Mouse (Mus musculus) embryonic facial prominence, embryonic 10.5 days (tissue): ENCODE results near the gene Aff3. TPM values are rescaled to one million over a fixed set of nuclear protein-coding genes. Genes with fewer than 3 reads are reported as not detected.

Experiments
- DNase-seq: peaks from one replicate; pipeline ENCODE4 v3.0.0-alpha.2; 2017; ENCODE audit warnings: low spot score
- H3K27ac ChIP-seq: fragments of 300-500 bp; sonication (generic); replicated peaks from 2 replicates; pipeline ENCODE4 v1.5.1; 2016; ENCODE audit warnings: mild to moderate bottlenecking
- H3K27me3 ChIP-seq: fragments of 300-500 bp; sonication (generic); replicated peaks from 2 replicates; pipeline ENCODE4 v1.6.1; 2016; ENCODE audit warnings: low read depth, mild to moderate bottlenecking; ENCODE audit not compliant: poor library complexity, severe bottlenecking
- H3K36me3 ChIP-seq: fragments of 300-500 bp; sonication (generic); replicated peaks from 2 replicates; pipeline ENCODE4 v1.6.1; 2016; ENCODE audit warnings: mild to moderate bottlenecking, moderate library complexity
- H3K4me1 ChIP-seq: fragments of 300-500 bp; sonication (generic); 2 replicates; pipeline ENCODE4 v1.6.1; 2016
- H3K4me3 ChIP-seq: fragments of 300-500 bp; sonication (generic); 2 replicates; pipeline ENCODE4 v1.5.1; 2016; ENCODE audit warnings: mild to moderate bottlenecking, moderate library complexity
- H3K9me3 ChIP-seq: fragments of 300-500 bp; sonication (generic); 2 replicates; pipeline ENCODE4 v1.6.1; 2016; ENCODE audit warnings: mild to moderate bottlenecking
- WGBS: fragments of 180-500 bp; shearing (Covaris S2); methylation state at CpG from one replicate; pipeline ENCODE4 v1.1.7; 2016; 5-methylcytosine and 5-hydroxymethylcytosine counted together
- polyA plus RNA-seq: library from polyadenylated mRNA; unstranded; fragments of >200 nt; fragmentation: Nextera tagmentation; extraction: Ambion mirVana; gene quantifications from 2 replicates; pipeline ENCODE4 v1.2.1, GENCODE M21; 2016

The Aff3 gene
- polyA plus RNA-seq, 1 experiment from 2014 or later = 8.7 TPM

DNA sequence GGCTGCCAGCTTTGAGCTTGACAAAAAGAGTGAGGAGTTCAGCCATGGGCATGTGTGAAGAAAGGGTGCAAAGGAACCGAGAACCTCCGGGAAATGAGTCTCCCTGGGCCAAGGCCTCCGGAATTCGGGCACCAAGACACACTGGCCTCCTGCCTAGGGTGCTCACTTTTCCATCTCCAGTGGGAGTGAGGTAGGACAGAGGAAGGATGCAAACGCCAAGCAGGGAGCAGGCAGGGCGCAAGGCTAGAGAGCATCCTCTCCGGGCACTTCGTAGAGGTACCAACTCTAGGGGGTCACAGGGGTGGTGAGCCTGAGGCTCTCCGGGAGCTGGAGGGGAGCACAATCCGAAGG lies 38.4 kb downstream of the Aff3 start:
- Histone ChIP-seq H3K27me3 (peaks cover 37% of the 10 kb centered on the region), H3K27ac (peak overlapping the region; percentile 98), H3K9me3 (no peaks in the 10 kb centered on the region), H3K4me3 (peak overlapping the region; percentile 94), H3K36me3 (peaks cover 4% of the 10 kb centered on the region), H3K4me1 (peaks cover 45% of the 10 kb centered on the region)
- no peak for DNase-seq
- under 1% methylated on average over 10 of the region's 10 CpGs for WGBS

DNA sequence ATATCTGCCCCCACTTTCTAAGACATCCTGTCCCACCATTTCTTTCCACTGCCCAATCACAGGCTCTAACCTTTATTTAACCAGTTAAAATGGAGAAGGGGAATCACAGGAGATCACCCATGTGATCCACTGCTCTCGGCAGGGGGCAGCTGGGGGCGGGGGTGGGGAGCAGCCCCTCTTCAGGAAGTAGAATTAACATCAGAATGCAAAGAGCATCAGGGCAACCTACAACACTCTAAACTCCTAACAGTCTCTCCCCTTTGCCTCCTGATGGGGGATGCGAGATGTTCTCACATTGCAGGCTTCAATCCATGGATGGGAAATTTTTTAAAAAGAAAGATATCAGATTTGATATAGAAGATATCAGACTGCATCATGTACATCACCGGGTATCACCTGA lies 42.9 kb downstream of the Aff3 start:
- 48% methylated on average over 4 of the region's 4 CpGs for WGBS
- Histone ChIP-seq H3K9me3 (no peaks in the 10 kb centered on the region), H3K4me1 (peaks cover 22% of the 10 kb centered on the region), H3K36me3 (peaks cover 24% of the 10 kb centered on the region), H3K27ac (no peak overlapping the region), H3K4me3 (no peak overlapping the region), H3K27me3 (peaks cover 14% of the 10 kb centered on the region)
- DNase-seq = no peak

DNA sequence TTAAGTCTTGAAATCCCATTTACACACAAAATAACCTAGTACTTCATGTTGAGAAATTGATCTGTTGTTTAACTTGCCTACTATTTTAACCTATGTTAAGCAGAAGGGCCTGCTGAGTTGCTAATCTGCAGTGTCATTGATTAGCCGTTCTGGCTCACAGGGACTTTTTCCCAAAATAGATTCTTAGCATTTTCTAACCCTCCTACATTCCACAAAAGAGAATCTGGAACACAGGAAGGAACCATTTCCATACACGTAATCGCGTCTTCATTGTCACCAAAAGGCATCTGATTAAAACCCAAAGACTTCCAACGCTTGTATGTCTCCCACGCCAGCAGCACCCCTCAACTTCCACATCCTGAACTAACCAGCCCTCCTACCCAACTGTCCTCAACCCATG lies 44.4 kb downstream of the Aff3 start:
- Histone ChIP-seq H3K9me3 (no peaks in the 10 kb centered on the region), H3K4me1 (peaks cover 15% of the 10 kb centered on the region), H3K36me3 (peaks cover 30% of the 10 kb centered on the region), H3K27ac (no peak overlapping the region), H3K27me3 (0 out of 2 replicates have a peak, but pooled peaks cover under 1% of the 10 kb centered on the region), H3K4me3 (no peak overlapping the region)
- no peak for DNase-seq
- 88% methylated on average over 6 of the region's 6 CpGs for WGBS

DNA sequence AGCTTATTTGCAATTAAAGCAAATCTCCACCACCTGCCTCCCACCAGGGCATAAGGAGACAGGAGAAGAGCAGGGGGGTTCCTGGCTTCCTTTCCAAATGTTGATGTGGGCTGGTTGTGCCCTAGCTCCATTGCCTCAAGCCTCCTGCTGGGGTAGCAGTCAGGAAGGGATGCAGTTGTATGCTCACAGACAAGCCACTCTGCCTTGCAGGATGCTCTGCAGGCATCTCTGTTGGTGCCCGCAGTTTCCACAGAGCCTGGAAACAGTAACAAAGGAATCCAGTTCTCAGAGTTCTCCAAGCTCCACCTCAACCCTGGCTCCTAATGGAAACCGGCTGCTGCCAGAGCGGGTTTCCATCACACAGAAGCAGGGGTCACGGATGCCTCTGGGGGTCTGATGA lies 58.0 kb downstream of the Aff3 start:
- Histone ChIP-seq H3K9me3 (no peaks in the 10 kb centered on the region), H3K36me3 (peaks cover 3% of the 10 kb centered on the region; the same call in 1 of the 2 replicates), H3K4me3 (peak overlapping the region; percentile 12; the same call in 1 of the 2 replicates), H3K27ac (peak overlapping the region; percentile 90), H3K27me3 (no peaks in the 10 kb centered on the region), H3K4me1 (peaks cover 34% of the 10 kb centered on the region)
- WGBS = 13% methylated on average over 4 of the region's 4 CpGs
- DNase-seq = peak; percentile 89

DNA sequence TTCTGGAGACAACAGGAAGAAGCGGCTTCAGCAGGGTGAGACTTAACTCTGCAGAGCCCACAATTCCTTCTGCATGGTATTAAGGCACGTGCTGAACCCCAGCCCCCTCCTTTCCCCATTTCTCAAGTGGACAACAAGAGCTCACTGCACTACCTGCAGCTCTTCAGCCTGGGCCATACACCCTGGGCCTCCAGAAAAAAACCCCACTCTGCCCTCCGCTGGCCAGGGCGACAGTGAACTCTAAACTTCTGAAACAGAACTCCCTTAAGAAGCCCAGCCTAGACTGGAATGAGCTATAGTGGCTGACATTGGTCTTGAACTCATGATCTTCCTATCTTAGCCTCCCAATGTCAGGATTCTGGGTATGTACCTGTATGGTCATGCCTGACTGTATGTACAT lies 59.3 kb downstream of the Aff3 start:
- Histone ChIP-seq H3K27me3 (no peaks in the 10 kb centered on the region), H3K9me3 (no peaks in the 10 kb centered on the region), H3K4me3 (no peak overlapping the region), H3K4me1 (peaks cover 43% of the 10 kb centered on the region), H3K36me3 (no peaks in the 10 kb centered on the region), H3K27ac (no peak overlapping the region)
- DNase-seq = no peak
- WGBS = 82% methylated on average over 4 of the region's 4 CpGs

DNA sequence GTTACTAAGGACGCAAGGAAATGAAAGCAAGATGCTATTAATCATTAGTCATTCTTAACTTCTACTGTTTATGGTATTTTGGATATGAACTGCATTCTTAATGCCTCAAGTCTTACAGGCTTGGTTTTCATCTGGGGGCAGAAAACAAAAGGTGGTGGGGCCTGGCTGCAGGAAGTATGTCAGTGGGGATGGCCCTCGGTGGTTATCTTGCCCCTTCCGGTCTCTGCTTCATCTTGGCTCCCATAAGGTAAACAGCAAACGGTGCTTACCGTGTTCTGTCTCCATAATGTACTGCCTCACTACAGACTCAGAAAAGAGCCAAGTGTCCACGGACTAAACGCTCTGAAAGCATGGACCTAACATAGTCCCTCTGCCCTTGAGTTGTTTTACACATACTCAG lies 60.1 kb downstream of the Aff3 start:
- Histone ChIP-seq H3K4me3 (no peak overlapping the region), H3K9me3 (no peaks in the 10 kb centered on the region), H3K27ac (no peak overlapping the region), H3K27me3 (no peaks in the 10 kb centered on the region), H3K4me1 (peaks cover 43% of the 10 kb centered on the region), H3K36me3 (no peaks in the 10 kb centered on the region)
- no peak for DNase-seq
- 92% methylated on average over 7 of the region's 7 CpGs for WGBS

DNA sequence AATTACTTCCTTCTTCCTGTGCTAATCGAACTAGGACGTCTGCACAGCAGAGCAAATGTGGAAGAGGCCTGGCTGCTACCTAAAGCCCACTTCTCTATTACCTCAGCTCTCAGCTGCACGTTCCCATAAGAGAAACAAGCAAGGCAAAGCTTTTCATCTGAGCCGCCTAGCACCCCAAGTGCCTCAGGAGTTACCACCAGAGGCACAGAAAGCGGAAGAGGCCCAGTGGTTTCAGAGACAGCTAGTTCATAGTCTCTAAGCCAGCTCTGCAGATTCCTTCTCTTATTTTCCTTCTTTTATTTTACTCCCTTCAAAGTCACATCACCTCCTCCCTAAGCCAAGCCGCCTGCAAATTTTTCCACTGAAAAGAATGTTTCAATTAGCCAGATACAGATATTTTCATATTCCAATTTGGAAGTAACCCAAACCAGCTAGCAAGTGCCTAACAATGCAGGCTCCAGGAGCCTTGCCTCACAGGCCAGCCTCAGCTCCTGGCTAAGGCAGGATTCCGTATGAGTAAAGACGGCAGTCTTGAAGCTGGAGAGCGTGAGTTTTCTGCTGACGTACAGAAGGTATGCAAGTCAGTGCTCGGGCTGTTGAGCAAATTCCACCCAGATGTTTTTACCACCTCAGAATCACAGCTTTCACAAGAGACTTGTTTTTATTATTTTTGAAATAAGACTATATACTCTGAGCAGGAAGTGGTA lies 62.8 kb downstream of the Aff3 start:
- H3K4me1 ChIP-seq = peaks cover 27% of the 10 kb centered on the region
- peak overlapping the region; percentile 54 for H3K27ac ChIP-seq
- no peak for DNase-seq
- H3K4me3 ChIP-seq = no peak overlapping the region
- H3K36me3 ChIP-seq = no peaks in the 10 kb centered on the region
- H3K9me3 ChIP-seq = no peaks in the 10 kb centered on the region
- H3K27me3 ChIP-seq = no peaks in the 10 kb centered on the region
- 52% methylated on average over 11 of the region's 11 CpGs for WGBS

DNA sequence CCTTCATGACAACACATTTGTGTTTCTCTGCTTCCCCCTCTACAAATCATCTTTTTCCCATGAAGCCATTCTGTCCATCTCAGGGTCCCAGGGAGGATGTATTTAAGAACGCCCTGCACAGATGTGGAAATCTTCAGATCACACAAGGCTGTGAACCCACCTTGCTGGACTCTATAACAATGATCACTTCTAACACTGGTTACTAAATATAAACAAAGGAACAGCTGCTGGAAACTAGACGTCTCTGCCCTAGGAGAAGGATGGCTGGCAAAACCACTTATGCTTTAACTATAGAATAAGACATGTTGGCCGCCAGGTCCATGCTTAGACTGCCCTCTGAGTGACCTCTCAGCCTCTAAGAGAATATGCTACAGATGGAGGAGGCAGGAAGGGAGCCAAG lies 69.4 kb downstream of the Aff3 start:
- Histone ChIP-seq H3K4me3 (no peak overlapping the region), H3K36me3 (peaks cover 7% of the 10 kb centered on the region), H3K9me3 (no peaks in the 10 kb centered on the region), H3K4me1 (peaks cover 25% of the 10 kb centered on the region), H3K27me3 (no peaks in the 10 kb centered on the region), H3K27ac (peak overlapping the region; percentile 30; the same call in 1 of the 2 replicates)
- WGBS = 60% methylated on average over 3 of the region's 3 CpGs
- no peak for DNase-seq

DNA sequence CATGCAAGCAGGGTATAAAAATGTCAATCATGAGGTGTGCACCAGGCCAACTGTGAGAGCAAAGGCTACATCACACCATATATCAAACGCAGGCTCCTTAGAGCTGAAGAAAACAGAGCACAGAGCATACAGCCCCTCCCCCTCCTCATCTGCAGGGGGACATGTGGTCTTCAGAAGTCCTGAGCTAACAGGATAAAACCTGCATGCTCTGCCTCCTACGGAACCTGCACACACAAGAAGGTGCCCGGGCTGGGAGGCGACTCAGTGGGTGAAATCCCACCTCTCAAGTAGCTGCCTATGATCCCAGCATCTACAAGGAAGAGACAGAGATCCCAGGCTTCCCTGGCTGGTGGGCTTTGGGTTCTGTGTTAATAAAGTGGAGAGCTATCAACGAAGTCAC lies 70.0 kb downstream of the Aff3 start:
- H3K4me3 ChIP-seq = no peak overlapping the region
- peaks cover 25% of the 10 kb centered on the region for H3K4me1 ChIP-seq
- no peak for DNase-seq
- no peaks in the 10 kb centered on the region for H3K27me3 ChIP-seq
- WGBS = 74% methylated on average over 5 of the region's 5 CpGs
- peaks cover 7% of the 10 kb centered on the region for H3K36me3 ChIP-seq
- H3K27ac ChIP-seq = peak overlapping the region; percentile 30
- H3K9me3 ChIP-seq = no peaks in the 10 kb centered on the region

DNA sequence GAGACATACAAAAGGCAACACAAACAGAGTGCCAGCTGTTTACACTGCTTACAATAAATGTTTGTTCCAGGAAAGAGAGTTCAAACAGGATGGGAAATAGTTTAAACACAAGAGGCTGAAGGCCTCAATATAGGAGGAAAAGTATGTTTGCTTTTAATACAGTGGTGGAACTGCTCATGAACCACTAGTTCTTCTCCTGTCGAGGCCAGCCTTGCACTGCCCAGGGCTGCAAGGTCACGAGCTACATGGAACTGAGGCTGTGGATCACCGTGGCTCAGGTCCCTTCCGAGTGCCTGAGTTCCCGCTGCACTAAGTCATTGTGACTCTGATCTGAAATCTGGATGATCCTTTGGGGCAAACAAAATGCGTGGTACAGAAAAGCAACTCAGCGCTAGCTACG lies 73.6 kb downstream of the Aff3 start:
- Histone ChIP-seq H3K4me3 (no peak overlapping the region), H3K27me3 (no peaks in the 10 kb centered on the region), H3K36me3 (peaks cover 7% of the 10 kb centered on the region), H3K9me3 (0 out of 2 replicates have a peak, but pooled peaks cover 3% of the 10 kb centered on the region), H3K4me1 (peaks cover 25% of the 10 kb centered on the region), H3K27ac (no peak overlapping the region)
- DNase-seq = no peak
- 85% methylated on average over 8 of the region's 8 CpGs for WGBS

DNA sequence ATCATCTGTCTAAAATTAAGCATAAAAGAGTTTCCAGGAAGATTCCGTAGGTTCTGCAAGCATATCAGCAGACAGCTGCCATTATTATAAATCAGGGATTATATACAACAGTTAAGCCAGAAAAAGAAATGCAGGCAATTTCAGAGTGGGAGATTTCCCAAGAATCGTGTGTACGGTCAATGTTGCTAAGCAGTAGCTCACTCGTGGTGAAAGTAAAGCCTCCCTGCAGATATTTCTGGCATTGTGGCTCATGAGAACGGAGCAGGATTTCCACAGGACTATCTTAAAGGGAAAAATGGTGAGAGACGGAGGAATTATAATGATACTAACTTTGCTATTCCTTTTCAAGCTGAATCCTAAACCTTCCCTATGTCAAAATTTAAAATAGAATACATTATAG lies 76.0 kb downstream of the Aff3 start:
- H3K36me3 ChIP-seq = peaks cover 16% of the 10 kb centered on the region
- 0 out of 2 replicates have a peak, but pooled peaks cover 3% of the 10 kb centered on the region for H3K9me3 ChIP-seq
- no peaks in the 10 kb centered on the region for H3K27me3 ChIP-seq
- 91% methylated on average over 6 of the region's 6 CpGs for WGBS
- DNase-seq = no peak
- H3K27ac ChIP-seq = no peak overlapping the region
- H3K4me3 ChIP-seq = no peak overlapping the region
- peaks cover 5% of the 10 kb centered on the region; the same call in 1 of the 2 replicates for H3K4me1 ChIP-seq

DNA sequence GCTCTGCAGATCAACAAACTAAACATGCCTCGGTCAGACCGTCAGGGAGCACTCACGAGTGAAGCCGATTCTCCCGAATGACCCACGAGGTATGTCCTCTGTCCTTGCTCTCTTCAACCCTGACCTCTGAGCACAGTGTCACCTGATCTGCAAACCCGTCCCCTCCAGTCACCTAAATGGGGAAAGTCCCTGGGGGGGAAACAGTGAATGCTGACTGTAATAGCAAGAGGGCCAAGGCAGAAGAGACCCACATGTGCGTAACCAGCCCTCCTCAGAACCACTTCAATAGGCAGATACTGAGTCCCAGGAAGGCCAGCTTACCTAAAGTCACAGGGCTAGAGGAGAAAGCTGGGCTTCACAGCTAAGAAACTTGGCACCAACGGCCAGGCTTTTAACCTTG lies 82.4 kb downstream of the Aff3 start:
- Histone ChIP-seq H3K27me3 (no peaks in the 10 kb centered on the region), H3K27ac (no peak overlapping the region), H3K4me3 (no peak overlapping the region), H3K9me3 (0 out of 2 replicates have a peak, but pooled peaks cover 3% of the 10 kb centered on the region), H3K36me3 (peaks cover 29% of the 10 kb centered on the region), H3K4me1 (peaks cover 26% of the 10 kb centered on the region)
- whole genome bisulfite sequencing = 78% methylated on average over 9 of the region's 9 CpGs
- no peak for DNase-seq

DNA sequence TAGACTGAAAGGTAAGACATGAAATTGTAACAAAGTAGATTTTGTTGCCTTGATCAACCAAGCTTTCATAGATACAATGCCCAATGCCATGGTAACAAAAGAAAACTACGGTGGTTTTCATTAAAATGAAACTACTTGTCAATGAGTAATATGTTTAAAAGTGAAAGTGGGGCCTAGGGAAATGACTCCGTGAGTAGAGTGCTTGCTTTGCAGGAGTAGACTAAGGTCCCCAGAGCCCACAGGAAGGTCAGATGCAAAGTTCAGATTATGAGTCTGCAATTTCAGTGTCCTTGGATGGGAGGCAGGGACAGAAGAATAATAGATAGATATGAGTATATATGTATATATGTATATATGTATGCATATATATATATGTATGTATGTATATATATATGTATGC lies 84.2 kb downstream of the Aff3 start:
- peaks cover 30% of the 10 kb centered on the region for H3K4me1 ChIP-seq
- H3K27me3 ChIP-seq = no peaks in the 10 kb centered on the region
- 86% methylated on average over 2 of the region's 2 CpGs for WGBS
- no peak overlapping the region for H3K27ac ChIP-seq
- DNase-seq = no peak
- no peak overlapping the region for H3K4me3 ChIP-seq
- no peaks in the 10 kb centered on the region for H3K9me3 ChIP-seq
- peaks cover 18% of the 10 kb centered on the region; the same call in 1 of the 2 replicates for H3K36me3 ChIP-seq
